Mouse (Mus musculus) thymus, postnatal 14 days (tissue): ENCODE results near the gene Osbpl3.
"Not testable (repeated sequence)": the region's sequence is repeated elsewhere in the genome, so short reads cannot be mapped to it uniquely, and the experiment has no call there.

Source experiments
- DNase-seq: peaks from one replicate; pipeline ENCODE4 v3.0.0; 2021

Gene Osbpl3

DNA sequence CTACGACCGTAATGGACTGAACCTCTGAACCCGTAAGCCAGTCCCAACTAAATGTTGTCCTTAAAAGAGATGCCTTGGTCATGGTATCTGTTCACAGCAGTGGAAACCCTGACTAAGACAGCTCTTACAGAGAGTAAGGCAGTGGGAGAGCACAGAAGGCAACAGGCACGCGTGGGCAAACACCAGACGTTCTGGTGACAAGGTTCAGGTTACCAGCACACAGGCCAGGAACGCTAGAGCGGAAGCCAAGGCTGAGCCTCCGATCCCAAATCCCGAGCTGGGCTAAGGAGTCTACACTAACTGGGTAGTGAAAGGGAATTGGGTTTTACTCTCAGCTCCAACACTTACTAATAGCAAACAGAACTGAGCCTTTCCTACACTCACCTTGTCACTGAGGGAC lies 3.8 kb downstream of the Osbpl3 start:
- no peak for DNase-seq

GRCm38 (mm10) chr6:50445616-50446015 lies 10.4 kb downstream of the Osbpl3 start:
- DNase-seq = no peak

GRCm38 (mm10) chr6:50440966-50441862 lies 14.8 kb downstream of the Osbpl3 start:
- DNase-seq = no peak

- no peak for DNase-seq
Measured at GRCm38 (mm10) chr6:50440197-50440596, 15.8 kb downstream of the Osbpl3 start.

GRCm38 (mm10) chr6:50438900-50439299 lies 17.1 kb downstream of the Osbpl3 start:
- not testable (repeated sequence) for DNase-seq

- DNase-seq = no peak
Measured at GRCm38 (mm10) chr6:50437815-50438214, 18.2 kb downstream of the Osbpl3 start.

DNA sequence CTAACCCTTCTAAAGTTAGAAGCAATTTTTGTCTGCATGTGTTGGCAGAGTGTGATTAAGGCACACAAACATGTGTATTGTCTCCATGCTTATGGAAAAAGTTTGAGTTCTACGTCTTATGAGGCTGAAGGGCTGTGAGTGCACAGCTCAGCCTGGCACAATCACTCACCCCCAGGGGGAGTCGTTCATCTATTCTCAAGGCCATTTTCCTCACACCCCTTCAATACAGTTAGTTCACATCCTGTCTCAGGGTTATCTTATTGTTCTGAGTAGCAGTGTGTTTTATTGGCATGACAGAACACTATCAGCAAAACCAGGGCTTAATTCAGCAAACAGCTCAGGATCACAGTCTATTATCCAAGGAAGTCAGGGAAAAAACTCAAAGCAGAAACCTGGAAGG lies 19.3 kb downstream of the Osbpl3 start:
- DNase-seq = peak; percentile 28

GRCm38 (mm10) chr6:50432491-50432890 lies 23.5 kb downstream of the Osbpl3 start:
- no peak for DNase-seq

DNA sequence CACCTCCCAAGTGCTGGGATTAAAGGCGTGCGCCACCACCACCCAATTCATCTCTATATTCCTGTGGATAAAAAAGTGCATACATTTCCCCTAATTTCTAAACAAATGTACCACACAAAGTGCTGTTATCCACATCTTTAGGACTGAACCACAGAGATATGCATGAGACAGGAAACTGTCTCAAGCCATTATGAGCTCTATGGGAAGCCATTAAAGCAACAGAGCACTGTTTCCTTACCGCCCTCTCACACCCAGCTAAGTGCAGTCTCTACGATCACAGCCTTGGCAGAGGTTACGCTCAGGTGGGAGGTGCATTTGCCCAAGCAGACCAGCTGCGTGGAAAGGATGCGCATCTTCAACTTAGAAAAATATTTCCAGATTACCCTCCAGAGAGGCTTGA lies 26.7 kb downstream of the Osbpl3 start:
- no peak for DNase-seq

GRCm38 (mm10) chr6:50427051-50427732 lies 28.8 kb downstream of the Osbpl3 start:
- DNase-seq = no peak

GRCm38 (mm10) chr6:50426571-50426970 lies 29.4 kb downstream of the Osbpl3 start:
- DNase-seq = no peak

GRCm38 (mm10) chr6:50424271-50424670 lies 31.7 kb downstream of the Osbpl3 start:
- no peak for DNase-seq

- DNase-seq = no peak
Measured at GRCm38 (mm10) chr6:50420413-50420812, 35.6 kb downstream of the Osbpl3 start.

DNA sequence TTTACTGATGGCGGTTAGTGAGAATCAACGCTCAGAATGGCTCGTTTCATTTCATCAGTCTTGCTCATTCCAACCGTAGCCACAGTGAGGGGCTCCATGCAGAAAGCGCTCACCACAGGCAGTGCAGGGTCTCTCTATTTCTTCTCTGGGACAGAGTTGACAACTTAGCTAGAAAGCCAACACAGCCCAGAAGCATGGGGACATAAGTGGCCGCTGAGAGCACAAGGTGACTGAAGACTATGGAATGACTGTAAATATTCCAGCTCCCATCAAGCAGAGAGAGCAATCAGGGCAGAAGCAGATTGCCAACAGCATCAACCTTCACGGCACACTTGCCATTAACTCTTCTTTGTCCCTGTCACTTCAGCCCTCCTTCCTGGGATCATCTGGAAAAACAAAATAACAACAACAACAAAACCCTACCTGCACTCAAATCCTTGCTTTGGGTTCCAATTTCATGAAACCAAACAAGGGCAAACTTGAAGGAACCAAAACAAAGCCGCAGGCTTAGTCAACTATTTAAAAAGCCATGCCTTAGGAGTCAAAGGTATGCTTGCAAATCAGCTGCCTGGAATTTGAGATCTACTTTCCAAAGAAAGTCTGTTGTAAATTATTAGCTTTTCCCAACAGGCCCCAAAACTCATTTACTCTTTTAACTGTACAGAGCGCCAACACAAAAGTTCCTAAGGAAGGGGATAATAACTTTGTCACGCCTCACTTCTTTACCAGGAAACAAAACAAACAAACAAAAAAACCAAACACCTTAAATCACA lies 36.3 kb downstream of the Osbpl3 start:
- DNase-seq = no peak

DNA sequence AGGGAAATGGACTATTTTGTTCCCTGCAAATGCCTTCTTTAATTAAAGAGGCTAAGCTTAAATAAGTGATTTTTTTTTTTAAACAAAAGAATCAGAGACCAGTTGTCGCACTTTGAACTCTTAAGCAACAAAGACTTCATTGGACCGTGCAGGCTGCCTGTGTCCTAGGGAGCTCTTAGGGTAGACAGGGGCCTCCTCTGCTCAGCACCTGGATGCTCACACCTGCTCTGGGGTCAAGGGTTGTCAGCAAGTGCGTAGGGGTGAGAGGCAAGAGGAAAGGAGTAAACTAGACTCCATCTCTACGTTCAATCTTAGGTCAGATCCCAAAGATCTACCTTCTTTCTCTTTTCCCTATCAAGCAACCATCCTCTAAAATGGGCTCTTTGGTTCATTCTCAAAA lies 37.0 kb downstream of the Osbpl3 start:
- DNase-seq = no peak

- peak; percentile 60 for DNase-seq
Measured at GRCm38 (mm10) chr6:50416854-50417253, 39.1 kb downstream of the Osbpl3 start.

GRCm38 (mm10) chr6:50415431-50415830 lies 40.6 kb downstream of the Osbpl3 start:
- DNase-seq = no peak

DNA sequence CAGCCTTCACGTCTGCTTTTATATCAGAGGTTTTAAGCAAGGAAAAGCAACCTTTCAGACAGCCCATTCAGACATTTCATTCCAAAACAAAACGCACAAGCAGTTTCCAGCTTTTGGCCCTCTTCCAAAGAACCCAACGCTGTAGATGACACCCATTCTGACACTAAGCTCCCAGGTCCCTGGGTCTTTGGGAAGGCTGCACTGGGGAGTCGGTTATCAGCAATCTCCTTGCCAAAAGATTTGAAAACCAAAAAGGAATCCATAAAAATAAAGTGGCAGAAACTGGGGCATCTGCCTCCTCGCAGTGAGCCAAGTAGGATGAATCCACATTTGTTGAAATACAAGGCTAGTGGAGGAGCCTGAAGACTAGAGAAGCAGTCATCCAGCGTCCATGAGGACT lies 41.5 kb downstream of the Osbpl3 start:
- no peak for DNase-seq

GRCm38 (mm10) chr6:50413381-50413780 lies 42.6 kb downstream of the Osbpl3 start:
- no peak for DNase-seq

DNA sequence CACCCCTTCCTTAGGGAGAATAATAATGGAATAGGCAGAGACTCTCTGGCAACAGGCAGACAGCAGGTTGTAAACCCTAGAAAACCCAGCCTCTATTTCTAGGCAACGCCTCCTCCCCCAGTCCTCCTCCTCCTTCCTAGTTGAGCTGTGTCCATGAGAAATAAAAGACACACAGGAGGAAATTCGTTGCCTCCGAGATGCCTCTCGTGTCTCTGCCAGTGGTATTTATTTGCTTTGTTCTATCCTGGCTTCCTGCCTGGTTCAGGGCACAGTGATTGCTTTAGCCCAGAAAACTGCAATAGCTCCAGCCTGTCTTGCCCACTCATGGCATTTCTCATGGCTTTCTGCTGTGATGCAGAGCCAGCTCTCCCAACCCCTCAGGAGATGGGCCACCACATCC lies 43.8 kb downstream of the Osbpl3 start:
- no peak for DNase-seq

GRCm38 (mm10) chr6:50404698-50405097 lies 51.3 kb downstream of the Osbpl3 start:
- no peak for DNase-seq

GRCm38 (mm10) chr6:50403524-50403923 lies 52.5 kb downstream of the Osbpl3 start:
- DNase-seq = no peak

GRCm38 (mm10) chr6:50402872-50403271 lies 53.1 kb downstream of the Osbpl3 start:
- DNase-seq = no peak
